Mouse (Mus musculus) subcutaneous adipose tissue, adult 2 months (tissue): ENCODE results near the gene Krtap19-1. TPM values are rescaled to one million over a fixed set of nuclear protein-coding genes. Genes with fewer than 3 reads are reported as not detected.

ENCODE experiments used
- polyA plus RNA-seq: library from polyadenylated mRNA; depleted of rRNA; stranded (reverse); fragments of >200 nt; gene quantifications from 2 replicates; pipeline ENCODE4 v1.2.3, GENCODE M21; 2012; ENCODE audit warnings: low replicate concordance; rRNA removed

Krtap19-1 gene
- polyA plus RNA-seq: not detected in 2 replicates

DNA sequence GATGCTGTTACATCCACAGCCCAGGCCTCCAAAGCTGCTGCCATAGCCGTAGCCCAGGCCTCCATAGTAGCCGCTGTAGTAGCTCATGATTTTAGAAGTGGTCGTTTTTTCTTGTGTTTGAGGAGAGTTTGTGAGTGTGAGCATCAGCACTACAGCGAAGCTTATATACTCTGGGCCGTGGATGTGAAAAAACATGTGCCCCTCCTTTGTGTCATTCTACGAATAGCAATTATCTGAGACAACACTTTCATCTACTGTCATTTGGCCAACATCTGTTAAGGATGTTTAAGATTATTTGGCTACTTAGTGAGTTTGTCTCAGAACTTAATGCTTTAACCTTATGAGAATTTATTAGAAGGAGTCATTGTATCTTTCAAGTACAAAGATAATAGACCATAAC, at the start of gene Krtap19-1:
Krtap19-1 (minus strand) TSS at position 101 of the 400 bp plus-strand sequence.

DNA sequence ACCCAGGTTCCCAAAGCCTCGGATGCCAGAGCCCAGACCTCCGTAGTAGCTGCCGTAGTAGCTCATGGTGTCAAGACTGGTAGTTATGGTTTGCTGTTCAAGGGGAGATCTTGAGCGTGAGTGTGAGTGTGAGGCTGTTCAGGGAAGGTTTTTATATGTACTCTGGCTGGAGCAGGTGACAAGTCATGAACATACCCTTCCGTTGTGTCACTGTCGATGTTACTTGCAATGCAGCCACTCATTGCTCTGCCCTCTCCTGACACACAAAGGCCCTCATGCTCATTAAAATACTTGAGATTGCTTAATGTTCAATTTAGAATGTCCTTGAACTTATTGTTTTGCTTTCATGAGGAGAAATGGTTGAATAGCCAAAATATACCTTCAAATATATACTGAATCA, 27.1 kb upstream of the Krtap19-1 start, which contains the start of gene Krtap19-5:
Krtap19-5 (minus strand) TSS at position 101 of the 400 bp plus-strand sequence.

DNA sequence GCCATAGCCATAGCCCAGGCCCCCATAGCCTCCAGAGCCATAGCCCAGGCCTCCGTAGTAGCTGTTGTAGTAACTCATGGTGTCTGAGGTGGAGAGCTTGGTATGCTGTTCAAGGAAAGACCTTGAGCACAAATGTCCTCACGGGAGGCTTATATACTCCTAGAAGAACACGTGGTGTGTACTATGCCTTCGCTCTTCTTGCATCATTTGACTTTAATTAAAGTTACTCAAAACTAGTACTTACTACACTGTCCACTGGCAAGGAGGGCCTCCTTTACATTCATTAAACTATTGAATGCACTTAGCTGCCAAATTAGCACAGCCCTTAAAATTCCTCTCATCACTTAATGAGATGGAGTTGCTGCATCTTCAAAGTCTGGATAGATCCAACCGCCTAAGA, 15.8 kb upstream of the Krtap19-1 start, which contains the start of gene Krtap19-4:
Krtap19-4 (minus strand) TSS at position 101 of the 400 bp plus-strand sequence.

DNA sequence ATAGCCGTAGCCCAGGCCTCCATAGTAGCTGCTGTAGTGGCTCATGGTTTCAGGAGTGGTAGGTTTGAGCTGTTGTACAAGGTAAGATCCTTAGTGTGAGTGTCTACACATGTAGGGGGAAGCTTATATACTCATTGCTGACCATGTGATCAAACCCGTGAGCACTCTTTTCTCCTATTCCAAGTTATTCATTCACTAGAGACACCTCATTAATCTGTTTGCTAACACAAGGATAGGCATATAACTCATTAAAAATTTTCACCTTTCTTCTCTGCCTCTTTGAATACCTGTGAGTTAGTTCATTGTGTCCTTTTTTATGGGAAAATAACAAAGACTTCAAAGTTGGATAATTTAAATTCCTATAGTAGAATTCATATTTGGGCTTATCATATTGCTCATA, 8.7 kb upstream of the Krtap19-1 start, which contains the start of gene Krtap19-3:
Krtap19-3 (minus strand) TSS at position 101 of the 400 bp plus-strand sequence.

DNA sequence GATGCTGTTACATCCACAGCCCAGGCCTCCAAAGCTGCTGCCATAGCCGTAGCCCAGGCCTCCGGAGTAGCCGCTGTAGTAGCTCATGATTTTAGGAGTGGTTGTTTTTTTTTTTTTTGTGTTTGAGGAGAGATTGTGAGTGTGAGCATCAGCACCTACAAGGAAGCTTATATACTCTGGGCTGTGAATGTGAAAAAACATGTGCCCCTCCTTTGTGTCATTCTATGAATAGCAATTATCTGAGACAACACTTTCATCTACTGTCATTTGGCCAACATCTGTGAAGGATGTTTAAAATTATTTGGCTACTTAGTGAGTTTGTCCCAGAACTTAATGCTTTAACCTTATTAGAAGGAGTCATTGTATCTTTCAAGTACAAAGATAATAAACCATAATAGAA, 5.0 kb upstream of the Krtap19-1 start, which contains the start of gene Krtap19-2:
Krtap19-2 (minus strand) TSS at position 101 of the 400 bp plus-strand sequence.

DNA sequence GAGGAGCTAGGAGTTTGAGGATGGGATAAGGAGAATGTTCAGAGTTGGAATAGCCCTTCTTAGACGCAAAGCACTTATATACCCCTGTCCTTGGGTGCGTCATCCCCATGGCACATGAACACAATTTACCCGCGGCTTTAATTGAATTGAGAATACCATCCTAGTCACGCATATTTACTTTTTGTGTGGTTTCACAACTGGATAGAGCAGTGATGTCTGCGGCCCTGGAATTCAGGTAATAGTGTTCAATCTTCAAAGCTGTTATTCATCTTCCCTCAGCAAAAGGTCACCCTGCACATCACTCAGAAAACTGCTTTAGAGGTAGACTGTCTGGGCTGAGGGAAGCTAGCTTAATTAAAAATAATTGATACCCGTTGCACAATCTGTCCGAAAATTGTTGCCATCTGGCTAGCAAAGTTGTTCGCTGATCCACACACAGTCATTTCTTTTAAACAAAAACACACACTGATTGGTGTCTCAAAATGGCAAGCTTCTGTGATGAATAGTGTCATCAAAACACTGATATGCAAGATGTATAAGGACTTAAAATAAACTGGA, 43.0 kb downstream of the Krtap19-1 start, which contains the start of gene Krtap14:
Krtap14 (minus strand) TSS at position 51 of the 558 bp plus-strand sequence.

DNA sequence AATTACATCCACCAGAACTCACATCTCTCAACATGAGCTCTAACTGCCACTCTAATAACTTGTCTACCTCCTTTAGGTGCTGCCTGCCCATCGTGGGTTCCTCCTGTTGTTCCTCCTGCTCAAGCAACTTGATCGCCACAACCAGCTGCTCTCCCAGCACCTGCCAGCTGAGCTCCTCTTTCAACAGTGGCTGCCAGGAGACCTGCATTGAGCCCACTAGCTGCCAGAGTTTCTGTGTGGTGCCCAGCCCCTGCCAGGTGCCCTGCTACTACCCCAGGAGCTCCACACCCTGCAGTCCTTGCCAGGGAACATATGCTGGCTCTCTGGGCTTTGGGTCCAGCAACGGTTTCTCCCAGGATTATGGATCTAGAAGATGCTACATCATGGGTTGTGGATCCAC, 49.1 kb downstream of the Krtap19-1 start, which contains the start of gene Krtap15:
Krtap15 (plus strand) TSS at position 150 of the 400 bp plus-strand sequence.

Other genes with a start within 250 kb of the Krtap19-1 start
- gene 2310079G19Rik, start 241.7 kb downstream of the Krtap19-1 start, polyA plus RNA-seq: not detected in 2 replicates
- not detected in 2 replicates for gene Krtap26-1, start 221.6 kb downstream of the Krtap19-1 start, polyA plus RNA-seq
- not detected in 2 replicates for gene Krtap27-1, start 197.7 kb downstream of the Krtap19-1 start, polyA plus RNA-seq
- not detected in 2 replicates for gene 2310061N02Rik, start 161.4 kb downstream of the Krtap19-1 start, polyA plus RNA-seq
- not detected in 2 replicates for gene Krtap13-1, start 140.5 kb downstream of the Krtap19-1 start, polyA plus RNA-seq
- gene Krtap13, start 117.8 kb downstream of the Krtap19-1 start, polyA plus RNA-seq: not detected in 2 replicates
- gene 2310034C09Rik, start 110.6 kb downstream of the Krtap19-1 start, polyA plus RNA-seq: not detected in 2 replicates
- not detected in 2 replicates for gene 2310057N15Rik, start 95.2 kb downstream of the Krtap19-1 start, polyA plus RNA-seq
- gene Gm5965, start 91.5 kb downstream of the Krtap19-1 start, polyA plus RNA-seq: not detected in 2 replicates
- not detected in 2 replicates for gene Gm20741, start 57.2 kb downstream of the Krtap19-1 start, polyA plus RNA-seq
- gene Krtap15, start 49.2 kb downstream of the Krtap19-1 start, polyA plus RNA-seq: not detected in 2 replicates
- gene Krtap14, start 43.3 kb downstream of the Krtap19-1 start, polyA plus RNA-seq: not detected in 2 replicates
- gene Krtap19-2, start 4.9 kb upstream of the Krtap19-1 start, polyA plus RNA-seq: not detected in 2 replicates
- not detected in 2 replicates for gene Krtap19-3, start 8.6 kb upstream of the Krtap19-1 start, polyA plus RNA-seq
- not detected in 2 replicates for gene Krtap19-4, start 15.7 kb upstream of the Krtap19-1 start, polyA plus RNA-seq
- gene Krtap19-5, start 27.0 kb upstream of the Krtap19-1 start, polyA plus RNA-seq: not detected in 2 replicates
- gene Krtap19-9b, start 62.9 kb upstream of the Krtap19-1 start, polyA plus RNA-seq: not detected in 2 replicates
- gene Krtap16-3, start 93.5 kb upstream of the Krtap19-1 start, polyA plus RNA-seq: not detected in 2 replicates
- not detected in 2 replicates for gene Krtap22-2, start 141.3 kb upstream of the Krtap19-1 start, polyA plus RNA-seq
- not detected in 2 replicates for gene Gm10229, start 145.9 kb upstream of the Krtap19-1 start, polyA plus RNA-seq
- gene Krtap6-1, start 162.3 kb upstream of the Krtap19-1 start, polyA plus RNA-seq: not detected in 2 replicates
- not detected in 2 replicates for gene Gm10228, start 172.1 kb upstream of the Krtap19-1 start, polyA plus RNA-seq
- gene Krtap6-5, start 178.5 kb upstream of the Krtap19-1 start, polyA plus RNA-seq: not detected in 2 replicates
- gene 1110025L11Rik, start 194.6 kb upstream of the Krtap19-1 start, polyA plus RNA-seq: not detected in 2 replicates
- gene Krtap6-3, start 214.6 kb upstream of the Krtap19-1 start, polyA plus RNA-seq: not detected in 2 replicates